Mouse (Mus musculus) c-Kit-positive CD71-negative TER-119-negative erythroid progenitor cells, embryonic 14.5 days (primary cell): ENCODE measurements around the gene Cd48.
"Not testable (repeated sequence)": the region's sequence is repeated elsewhere in the genome, so short reads cannot be mapped to it uniquely, and the experiment has no call there.

Experiments used
- DNase-seq: peaks from one replicate; pipeline ENCODE4 v3.0.0-alpha.2; 2013; ENCODE audit warnings: low read depth

Gene Cd48

DNA sequence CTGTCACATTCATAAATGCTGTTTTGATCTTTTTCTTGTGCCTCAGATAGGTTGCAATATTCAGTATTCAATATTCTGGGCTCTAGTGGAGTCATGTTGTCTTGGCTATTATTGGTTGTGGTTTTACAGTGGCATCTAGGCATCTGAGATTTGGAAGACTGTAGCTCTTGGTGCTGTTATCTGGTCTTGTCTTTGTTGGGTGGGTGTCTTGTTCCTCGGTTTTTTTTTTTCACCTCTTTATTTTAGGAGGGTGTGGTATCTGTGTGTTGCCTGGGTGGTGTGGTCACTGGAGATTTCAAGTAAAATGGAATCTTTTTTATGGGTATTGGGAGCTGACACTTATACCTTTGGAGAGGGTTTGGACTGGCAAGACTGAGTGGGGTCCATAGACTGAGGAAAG lies 12.1 kb downstream of the Cd48 start:
- no peak for DNase-seq

DNA sequence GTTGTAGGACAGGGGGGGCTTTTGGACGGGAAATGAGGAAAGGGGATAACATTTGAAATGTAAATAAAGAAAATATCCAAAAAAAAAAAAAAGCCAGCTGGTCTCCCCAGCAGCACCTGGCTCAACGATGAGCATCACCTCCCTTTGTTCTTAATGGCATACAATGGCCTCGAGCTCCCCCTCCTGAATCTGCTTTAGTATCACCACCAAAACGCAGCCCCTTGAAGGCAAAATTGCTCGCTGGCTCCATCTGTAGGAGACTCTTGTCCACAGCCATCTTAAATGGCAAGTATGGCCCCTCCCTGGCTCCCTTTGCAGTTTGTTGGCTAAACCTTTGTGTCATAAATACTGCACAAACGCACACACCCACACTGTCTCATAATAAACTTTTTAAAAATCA lies 17.2 kb downstream of the Cd48 start:
- peak; percentile 76 for DNase-seq

DNA sequence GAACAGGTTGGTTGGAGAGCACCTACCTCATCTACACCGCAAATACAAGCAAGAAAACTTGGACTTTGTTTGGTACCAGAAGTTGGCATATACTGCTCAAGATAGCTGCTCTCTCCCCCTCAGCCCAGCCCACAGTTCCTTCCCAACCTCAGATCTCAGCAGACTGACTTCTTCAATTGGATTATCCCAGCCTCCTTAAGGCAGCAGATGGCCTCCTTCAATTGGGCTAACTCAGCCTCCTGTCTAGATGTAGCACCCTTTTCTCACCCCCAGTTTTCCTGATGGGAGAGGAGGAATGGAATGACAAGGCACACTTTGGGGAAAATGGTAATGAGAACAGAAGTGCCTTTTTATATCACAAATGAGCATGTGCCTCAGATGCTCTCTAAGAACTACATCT lies 31.9 kb downstream of the Cd48 start:
- not testable (repeated sequence) for DNase-seq

DNA sequence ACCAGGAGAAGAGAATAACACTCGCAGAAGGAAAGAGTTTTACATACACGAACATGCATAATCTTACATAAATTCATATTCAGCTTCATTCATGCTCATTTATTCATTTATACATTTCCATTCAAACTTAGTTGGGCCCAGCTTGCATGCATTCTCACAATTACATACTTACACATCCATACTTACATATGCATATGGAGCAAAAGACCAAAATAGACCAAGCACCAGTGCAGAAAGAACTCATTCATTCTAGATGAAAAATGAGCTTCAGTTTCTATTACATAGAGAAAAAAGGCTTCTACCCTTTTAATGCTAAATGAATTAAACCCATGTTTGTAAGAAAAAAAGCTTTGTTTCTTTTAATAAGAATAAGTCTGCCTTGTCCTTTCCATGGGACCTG lies 33.6 kb downstream of the Cd48 start:
- no peak for DNase-seq

- no peak for DNase-seq
Measured at GRCm38 (mm10) chr1:171716232-171716631, 34.4 kb downstream of the Cd48 start.

- DNase-seq: no peak
Measured at GRCm38 (mm10) chr1:171731195-171731594, 49.4 kb downstream of the Cd48 start.

- DNase-seq: no peak
Measured at GRCm38 (mm10) chr1:171734898-171735297, 53.1 kb downstream of the Cd48 start.

- DNase-seq: no peak
Measured at GRCm38 (mm10) chr1:171748127-171748969, 66.5 kb downstream of the Cd48 start.
